Mouse (Mus musculus): Measurements from ENCODE around the gene Ier3.

DNA sequence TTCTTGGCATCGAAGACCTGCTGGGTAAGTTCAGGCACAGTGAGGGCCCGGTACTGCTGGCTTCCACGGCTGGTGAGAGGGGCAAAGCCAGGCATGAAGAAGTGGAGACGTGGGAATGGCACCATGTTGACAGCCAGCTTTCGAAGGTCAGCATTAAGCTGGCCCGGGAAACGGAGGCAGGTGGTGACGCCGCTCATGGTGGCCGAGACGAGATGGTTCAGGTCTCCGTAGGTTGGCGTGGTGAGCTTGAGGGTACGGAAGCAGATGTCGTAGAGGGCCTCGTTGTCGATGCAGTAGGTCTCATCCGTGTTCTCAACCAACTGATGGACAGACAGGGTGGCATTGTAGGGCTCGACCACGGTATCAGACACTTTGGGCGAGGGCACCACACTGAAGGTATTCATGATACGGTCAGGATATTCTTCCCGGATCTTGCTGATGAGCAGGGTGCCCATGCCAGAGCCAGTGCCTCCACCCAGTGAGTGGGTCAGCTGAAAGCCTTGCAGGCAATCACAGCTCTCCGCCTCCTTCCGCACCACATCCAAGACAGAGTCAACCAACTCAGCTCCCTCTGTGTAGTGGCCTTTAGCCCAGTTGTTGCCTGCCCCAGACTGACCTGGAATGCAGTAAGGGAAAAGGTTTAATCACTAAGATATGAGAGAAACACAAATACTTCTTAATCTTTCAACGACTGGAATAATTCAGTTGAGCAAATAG lies 14.1 kb downstream of the Ier3 start:
- TF ChIP-seq POLR2A (IDR thresholded peaks at IDR 0.05; ENCODE audit: insufficient read depth, low read depth, low read length) (no peak), CTCF (IDR thresholded peaks at IDR 0.05; ENCODE audit: insufficient read depth, low read depth, low read length) (no peak)

Data from olfactory bulb, adult 2 months (tissue).